Mouse (Mus musculus) lung, postnatal 0 days (tissue): ENCODE measurements around the gene Mad1l1.

Source experiments
- CTCF ChIP-seq: IDR thresholded peaks from 2 replicates; pipeline ENCODE4 v1.5.1; 2016; ENCODE audit warnings: antibody characterized with exemption, mild to moderate bottlenecking
- EP300 ChIP-seq: IDR thresholded peaks from 2 replicates; pipeline ENCODE4 v1.6.1; 2016; ENCODE audit warnings: antibody characterized with exemption, mild to moderate bottlenecking, control low read depth

DNA sequence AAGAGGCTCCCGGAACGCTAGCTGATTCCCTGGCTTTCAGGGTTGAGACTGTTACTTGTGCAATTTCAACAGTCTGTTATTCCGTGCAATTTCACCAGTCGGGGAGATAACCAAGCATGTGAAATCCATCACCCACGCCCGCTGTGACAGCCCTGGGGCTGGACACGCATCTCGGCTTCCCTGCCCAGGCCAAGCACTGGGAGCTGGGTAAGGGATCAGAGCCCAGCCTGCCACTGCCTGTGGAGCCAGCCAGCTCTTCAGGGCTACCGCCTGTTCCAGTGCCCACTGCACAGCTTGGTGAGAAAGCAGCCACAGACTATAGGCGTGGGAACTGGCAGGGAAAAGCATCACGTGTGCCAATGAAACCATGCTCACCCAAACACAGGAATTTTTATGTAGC is 229.8 kb downstream of the Mad1l1 start:
- TF ChIP-seq CTCF: no peak
- no peak for TF ChIP-seq EP300
